Mouse (Mus musculus): Measurements from ENCODE around the gene 4921507P07Rik. TPM values are rescaled to one million over a fixed set of nuclear protein-coding genes. Genes with fewer than 3 reads are reported as not detected.

Gene 4921507P07Rik
- polyA plus RNA-seq, 1 experiment from 2014 or later, result 0.32 TPM

DNA sequence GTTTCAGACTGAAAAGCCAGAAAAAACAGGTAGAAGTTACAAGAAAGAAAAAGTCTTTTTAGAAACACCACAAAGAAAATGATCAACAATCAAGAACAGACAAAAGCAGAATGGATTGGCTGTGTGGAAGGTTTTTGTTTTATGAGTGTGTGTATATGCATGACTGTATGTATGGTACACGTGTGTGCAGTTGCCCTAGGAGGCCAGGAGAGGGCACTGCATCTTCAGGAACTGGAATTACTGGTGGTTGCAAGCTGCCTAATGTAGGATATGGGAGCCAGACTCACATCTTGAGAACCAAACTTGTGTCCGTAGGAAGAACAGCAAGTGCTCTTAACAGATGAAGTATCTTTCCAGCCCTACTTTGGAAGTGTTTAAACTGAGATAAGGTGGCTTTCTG lies 2.1 kb downstream of the 4921507P07Rik start:
- H3K27ac ChIP-seq (ENCODE audit: low read length), result no peak overlapping the region
- peaks cover 10% of the 10 kb centered on the region; the same call in 1 of the 2 replicates for H3K4me1 ChIP-seq (ENCODE audit: control insufficient read depth, low read depth, low read length)
- no peaks in the 10 kb centered on the region for H3K27me3 ChIP-seq (ENCODE audit: control insufficient read depth, insufficient read depth, low read depth, low read length)
- ATAC-seq (ENCODE audit: low read depth), result no peak
- 66% methylated on average over 2 of the region's 2 CpGs for whole genome bisulfite sequencing (ENCODE audit: insufficient replicate concordance)
- no peaks in the 10 kb centered on the region for H3K9me3 ChIP-seq (replicated peaks; ENCODE audit: control insufficient read depth, low read length)
- no peak overlapping the region for H3K9ac ChIP-seq (ENCODE audit: low read depth, low read length)
- no peak overlapping the region for H3K4me2 ChIP-seq (ENCODE audit: low read depth, low read length)
- H3K36me3 ChIP-seq (ENCODE audit: control insufficient read depth, insufficient read depth), result no peaks in the 10 kb centered on the region
- no peak overlapping the region for H3K4me3 ChIP-seq (ENCODE audit: low read depth, low read length)

DNA sequence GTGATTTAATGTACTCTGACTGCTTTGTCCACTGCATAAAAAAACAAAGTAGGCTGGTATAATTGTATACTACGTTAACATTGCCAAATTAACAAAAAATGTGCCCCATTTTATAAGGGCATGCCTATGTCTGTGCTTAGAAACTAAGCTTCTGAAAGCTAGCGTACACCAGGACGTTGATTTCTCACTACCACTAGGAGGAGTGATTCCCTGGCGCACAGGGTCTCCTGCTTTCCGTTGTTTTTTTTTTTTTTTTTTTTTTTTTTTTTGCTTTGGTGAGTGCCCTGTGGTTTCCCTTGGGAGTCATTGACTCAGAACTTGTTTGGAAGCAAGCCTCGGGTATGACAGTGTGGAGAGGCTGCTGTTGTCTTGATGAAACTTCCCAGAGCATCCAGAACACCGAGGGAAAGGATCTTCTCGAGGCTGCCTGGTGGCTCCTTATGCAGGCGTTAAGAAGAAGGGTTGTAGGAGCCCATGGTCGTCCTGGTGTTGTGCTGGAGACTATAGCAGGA lies 3.0 kb downstream of the 4921507P07Rik start:
- Histone ChIP-seq H3K27ac (ENCODE audit: low read length) (no peak overlapping the region), H3K4me2 (ENCODE audit: low read depth, low read length) (no peak overlapping the region), H3K9ac (ENCODE audit: low read depth, low read length) (no peak overlapping the region), H3K36me3 (ENCODE audit: control insufficient read depth, insufficient read depth) (no peaks in the 10 kb centered on the region), H3K4me3 (ENCODE audit: low read depth, low read length) (no peak overlapping the region), H3K4me1 (ENCODE audit: control insufficient read depth, low read depth, low read length) (peaks cover 10% of the 10 kb centered on the region; the same call in 1 of the 2 replicates), H3K9me3 (replicated peaks; ENCODE audit: control insufficient read depth, low read length) (no peaks in the 10 kb centered on the region), H3K27me3 (ENCODE audit: control insufficient read depth, insufficient read depth, low read depth, low read length) (no peaks in the 10 kb centered on the region)
- ATAC-seq (ENCODE audit: low read depth), result no peak
- 58% methylated on average over 10 of the region's 10 CpGs for WGBS (ENCODE audit: insufficient replicate concordance)

DNA sequence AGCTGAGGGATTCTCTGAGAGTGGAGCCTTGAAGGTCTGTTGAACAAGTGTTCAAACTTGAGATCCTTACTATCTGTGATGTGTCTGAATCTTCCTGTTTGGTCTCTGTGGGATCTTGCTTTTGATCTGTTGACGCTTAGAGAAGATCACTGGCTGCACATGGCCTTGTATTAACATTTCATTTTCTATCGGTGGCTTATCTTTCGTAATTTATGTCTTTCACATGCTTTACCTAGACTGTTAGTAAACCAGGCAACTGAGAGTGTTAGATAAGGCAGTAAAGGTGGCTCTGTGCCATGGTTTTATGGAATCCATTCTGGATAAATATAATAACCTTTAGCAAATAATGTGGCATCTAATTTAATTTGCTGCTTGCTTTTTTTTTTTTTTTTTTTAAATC lies 6.2 kb downstream of the 4921507P07Rik start:
- no peak overlapping the region for H3K9ac ChIP-seq (ENCODE audit: low read depth, low read length)
- H3K27me3 ChIP-seq (ENCODE audit: control insufficient read depth, insufficient read depth, low read depth, low read length), result no peaks in the 10 kb centered on the region
- no peak overlapping the region for H3K27ac ChIP-seq (ENCODE audit: low read length)
- no peak overlapping the region for H3K4me2 ChIP-seq (ENCODE audit: low read depth, low read length)
- peaks cover 6% of the 10 kb centered on the region; the same call in 1 of the 2 replicates for H3K4me1 ChIP-seq (ENCODE audit: control insufficient read depth, low read depth, low read length)
- no peak for ATAC-seq (ENCODE audit: low read depth)
- no peak overlapping the region for H3K4me3 ChIP-seq (ENCODE audit: low read depth, low read length)
- H3K36me3 ChIP-seq (ENCODE audit: control insufficient read depth, insufficient read depth), result no peaks in the 10 kb centered on the region
- no peaks in the 10 kb centered on the region for H3K9me3 ChIP-seq (replicated peaks; ENCODE audit: control insufficient read depth, low read length)
- 20% methylated on average over 3 of the region's 3 CpGs for WGBS (ENCODE audit: insufficient replicate concordance)

DNA sequence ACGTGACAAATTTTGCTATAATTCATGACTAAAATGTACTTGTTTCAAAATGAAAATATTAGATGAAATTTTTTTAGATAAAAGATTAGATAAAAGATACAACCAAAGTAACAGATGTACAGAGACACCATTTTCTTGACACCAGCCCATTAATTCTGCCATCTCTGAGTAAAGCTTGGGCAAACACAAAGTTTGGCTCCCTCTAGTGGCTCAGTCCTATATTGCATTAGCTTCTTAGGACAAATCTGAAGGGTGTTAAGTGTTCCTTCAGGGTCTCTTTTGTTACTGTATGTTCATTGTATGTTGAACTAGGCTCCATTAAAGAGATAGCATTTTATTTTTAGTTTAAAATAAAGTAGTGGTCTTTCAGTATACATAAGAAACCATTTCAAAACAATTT lies 8.2 kb downstream of the 4921507P07Rik start:
- H3K4me2 ChIP-seq (ENCODE audit: low read depth, low read length), result no peak overlapping the region
- 89% methylated on average over 1 of the region's 1 CpGs for WGBS (ENCODE audit: insufficient replicate concordance)
- no peak for ATAC-seq (ENCODE audit: low read depth)

DNA sequence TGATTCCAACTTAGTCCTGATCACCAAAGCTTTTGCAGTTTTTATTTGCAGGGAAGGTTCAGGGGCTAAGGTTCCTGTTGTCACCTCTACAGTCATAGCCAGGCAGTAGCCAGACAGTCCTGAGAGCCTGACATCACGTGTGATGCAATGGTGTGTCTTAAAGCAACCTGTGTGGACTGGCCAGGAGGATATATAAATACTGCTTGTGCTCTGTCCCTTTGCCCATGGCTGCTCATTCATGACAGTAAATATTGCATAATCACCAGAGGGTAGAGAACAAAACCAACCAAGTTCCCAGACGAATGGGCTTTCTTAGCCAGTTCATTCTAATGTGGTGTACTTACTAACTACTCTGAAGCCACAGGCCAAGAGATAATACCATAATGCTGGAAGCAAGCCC lies 9.0 kb downstream of the 4921507P07Rik start:
- no peaks in the 10 kb centered on the region for H3K9me3 ChIP-seq (replicated peaks; ENCODE audit: control insufficient read depth, low read length)
- ATAC-seq (ENCODE audit: low read depth), result peak; percentile 90
- H3K36me3 ChIP-seq (ENCODE audit: control insufficient read depth, insufficient read depth), result no peaks in the 10 kb centered on the region
- no peak overlapping the region for H3K9ac ChIP-seq (ENCODE audit: low read depth, low read length)
- no peak overlapping the region for H3K4me2 ChIP-seq (ENCODE audit: low read depth, low read length)
- H3K27ac ChIP-seq (ENCODE audit: low read length), result no peak overlapping the region
- no peaks in the 10 kb centered on the region for H3K27me3 ChIP-seq (ENCODE audit: control insufficient read depth, insufficient read depth, low read depth, low read length)
- H3K4me1 ChIP-seq (ENCODE audit: control insufficient read depth, low read depth, low read length), result peaks cover 6% of the 10 kb centered on the region; the same call in 1 of the 2 replicates
- H3K4me3 ChIP-seq (ENCODE audit: low read depth, low read length), result no peak overlapping the region
- WGBS (ENCODE audit: insufficient replicate concordance), result 51% methylated on average over 2 of the region's 2 CpGs

More for the DNA sequence above, 8.2 kb downstream of the 4921507P07Rik start:
- H3K9ac ChIP-seq (ENCODE audit: low read depth, low read length), result no peak overlapping the region
- H3K4me1 ChIP-seq (ENCODE audit: control insufficient read depth, low read depth, low read length), result peaks cover 6% of the 10 kb centered on the region; the same call in 1 of the 2 replicates
- H3K36me3 ChIP-seq (ENCODE audit: control insufficient read depth, insufficient read depth), result no peaks in the 10 kb centered on the region
- no peak overlapping the region for H3K4me3 ChIP-seq (ENCODE audit: low read depth, low read length)
- no peaks in the 10 kb centered on the region for H3K27me3 ChIP-seq (ENCODE audit: control insufficient read depth, insufficient read depth, low read depth, low read length)
- H3K27ac ChIP-seq (ENCODE audit: low read length), result no peak overlapping the region
- H3K9me3 ChIP-seq (replicated peaks; ENCODE audit: control insufficient read depth, low read length), result no peaks in the 10 kb centered on the region

DNA sequence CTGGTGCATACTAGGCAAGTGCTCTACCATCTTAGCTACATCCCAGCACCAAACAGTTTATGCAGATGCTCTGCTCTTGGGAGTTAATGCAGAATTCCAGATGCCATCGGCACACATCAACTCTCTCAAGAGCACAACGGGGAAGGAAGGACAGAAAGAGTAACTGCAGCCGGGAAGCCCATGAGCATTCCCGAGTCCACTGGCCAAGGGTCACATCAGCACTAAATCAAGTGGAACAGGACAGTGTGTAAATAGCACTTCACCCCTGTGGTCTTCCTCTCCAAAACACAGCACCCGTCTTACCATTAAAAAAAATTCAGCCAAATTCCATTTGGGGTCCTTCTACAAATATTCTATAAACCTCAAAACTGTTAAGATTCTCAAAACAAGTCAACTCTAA lies 10.1 kb downstream of the 4921507P07Rik start:
- WGBS (ENCODE audit: insufficient replicate concordance), result 61% methylated on average over 5 of the region's 5 CpGs
- H3K4me2 ChIP-seq (ENCODE audit: low read depth, low read length), result no peak overlapping the region
- no peaks in the 10 kb centered on the region for H3K27me3 ChIP-seq (ENCODE audit: control insufficient read depth, insufficient read depth, low read depth, low read length)
- 0 out of 2 replicates have a peak, but pooled peaks have one; percentile 53 for ATAC-seq (ENCODE audit: low read depth)
- H3K4me3 ChIP-seq (ENCODE audit: low read depth, low read length), result no peak overlapping the region
- H3K9ac ChIP-seq (ENCODE audit: low read depth, low read length), result no peak overlapping the region
- no peaks in the 10 kb centered on the region for H3K9me3 ChIP-seq (replicated peaks; ENCODE audit: control insufficient read depth, low read length)
- H3K27ac ChIP-seq (ENCODE audit: low read length), result no peak overlapping the region
- H3K4me1 ChIP-seq (ENCODE audit: control insufficient read depth, low read depth, low read length), result peaks cover 6% of the 10 kb centered on the region; the same call in 1 of the 2 replicates
- no peaks in the 10 kb centered on the region for H3K36me3 ChIP-seq (ENCODE audit: control insufficient read depth, insufficient read depth)

DNA sequence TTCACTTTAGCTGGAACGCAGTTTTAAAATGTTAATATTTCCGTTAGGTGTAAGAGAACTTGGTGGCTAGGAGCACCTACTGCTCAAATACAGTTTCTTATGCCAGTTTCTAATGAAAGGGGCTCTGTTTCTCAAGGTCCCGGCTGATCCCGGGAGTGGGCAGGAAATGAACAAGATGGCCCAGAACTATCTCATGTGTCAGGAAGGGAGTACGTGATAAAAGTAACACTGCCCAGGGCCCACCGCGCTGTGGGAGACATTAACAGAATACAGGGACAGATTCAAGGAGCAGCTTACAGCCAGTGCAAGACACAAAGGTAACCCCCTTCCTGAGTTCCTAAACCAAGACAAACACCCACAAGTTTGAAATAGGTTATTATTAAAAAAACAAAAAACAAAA lies 10.7 kb downstream of the 4921507P07Rik start:
- Histone ChIP-seq H3K9me3 (replicated peaks; ENCODE audit: control insufficient read depth, low read length) (no peaks in the 10 kb centered on the region), H3K36me3 (ENCODE audit: control insufficient read depth, insufficient read depth) (no peaks in the 10 kb centered on the region), H3K4me1 (ENCODE audit: control insufficient read depth, low read depth, low read length) (peaks cover 6% of the 10 kb centered on the region; the same call in 1 of the 2 replicates), H3K27me3 (ENCODE audit: control insufficient read depth, insufficient read depth, low read depth, low read length) (no peaks in the 10 kb centered on the region), H3K27ac (ENCODE audit: low read length) (no peak overlapping the region), H3K9ac (ENCODE audit: low read depth, low read length) (no peak overlapping the region), H3K4me3 (ENCODE audit: low read depth, low read length) (no peak overlapping the region), H3K4me2 (ENCODE audit: low read depth, low read length) (no peak overlapping the region)
- 61% methylated on average over 7 of the region's 7 CpGs for WGBS (ENCODE audit: insufficient replicate concordance)
- no peak for ATAC-seq (ENCODE audit: low read depth)

DNA sequence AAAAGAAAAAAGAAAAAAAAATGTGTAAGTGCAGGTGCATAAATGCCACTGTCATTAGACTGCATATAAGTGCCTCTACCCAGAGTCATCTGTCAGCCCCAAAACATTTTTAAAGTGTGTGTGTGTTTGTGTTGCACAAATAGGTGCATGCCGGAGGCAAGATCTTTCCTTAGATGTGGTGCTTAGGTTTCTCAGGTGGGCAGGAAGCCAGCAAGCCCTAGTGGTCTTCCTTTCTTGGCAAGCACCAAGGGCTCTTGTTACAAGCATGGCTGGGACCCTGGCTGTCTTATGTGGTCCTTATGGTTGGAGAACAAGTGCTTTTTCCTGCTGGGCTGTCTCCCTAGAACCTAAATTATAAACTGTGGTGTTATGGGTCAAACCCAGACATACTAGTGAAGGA lies 24.8 kb downstream of the 4921507P07Rik start:
- Histone ChIP-seq H3K27me3 (ENCODE audit: control insufficient read depth, insufficient read depth, low read depth, low read length) (no peaks in the 10 kb centered on the region), H3K9me3 (replicated peaks; ENCODE audit: control insufficient read depth, low read length) (no peaks in the 10 kb centered on the region), H3K36me3 (ENCODE audit: control insufficient read depth, insufficient read depth) (no peaks in the 10 kb centered on the region), H3K9ac (ENCODE audit: low read depth, low read length) (no peak overlapping the region), H3K4me2 (ENCODE audit: low read depth, low read length) (no peak overlapping the region), H3K4me3 (ENCODE audit: low read depth, low read length) (no peak overlapping the region), H3K4me1 (ENCODE audit: control insufficient read depth, low read depth, low read length) (peaks cover 2% of the 10 kb centered on the region; the same call in 1 of the 2 replicates), H3K27ac (ENCODE audit: low read length) (no peak overlapping the region)
- WGBS (ENCODE audit: insufficient replicate concordance), result 70% methylated on average over 1 of the region's 1 CpGs
- ATAC-seq (ENCODE audit: low read depth), result no peak

DNA sequence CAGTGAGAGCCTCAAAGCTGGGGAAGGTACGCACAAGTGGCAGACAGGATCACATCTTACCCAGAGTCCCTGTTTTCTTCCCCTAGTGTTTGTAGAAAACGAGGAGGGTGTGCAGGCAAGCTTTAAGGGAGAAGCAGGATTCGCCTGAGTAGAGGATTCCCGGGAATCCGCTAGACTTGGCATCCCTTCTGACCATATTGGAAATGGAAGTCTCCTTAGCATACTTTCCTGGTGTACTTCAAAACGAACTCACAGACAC lies 29.5 kb downstream of the 4921507P07Rik start:
- Histone ChIP-seq H3K27me3 (ENCODE audit: control insufficient read depth, insufficient read depth, low read depth, low read length) (no peaks in the 10 kb centered on the region), H3K4me3 (ENCODE audit: low read depth, low read length) (peak overlapping the region; percentile 91), H3K27ac (ENCODE audit: low read length) (peak overlapping the region; percentile 81), H3K4me1 (ENCODE audit: control insufficient read depth, low read depth, low read length) (peaks cover 5% of the 10 kb centered on the region; the same call in 1 of the 2 replicates), H3K9me3 (replicated peaks; ENCODE audit: control insufficient read depth, low read length) (no peaks in the 10 kb centered on the region), H3K4me2 (ENCODE audit: low read depth, low read length) (peak overlapping the region; percentile 88), H3K9ac (ENCODE audit: low read depth, low read length) (peak overlapping the region; percentile 71), H3K36me3 (ENCODE audit: control insufficient read depth, insufficient read depth) (no peaks in the 10 kb centered on the region; the same call in 1 of the 2 replicates)
- 13% methylated on average over 6 of the region's 6 CpGs for WGBS (ENCODE audit: insufficient replicate concordance)
- ATAC-seq (ENCODE audit: low read depth), result no peak
